Mouse (Mus musculus) brain, adult 10 weeks (tissue): ENCODE results near the gene Zscan21. TPM values are rescaled to one million over a fixed set of nuclear protein-coding genes. Genes with fewer than 3 reads are reported as not detected.

Experiments
- polyA plus RNA-seq: library from polyadenylated mRNA; stranded (reverse); fragments of 350-450 nt; fragmentation: Illumina TruSeq; extraction: RNeasy Lipid Tissue Mini Kit (QIAGEN cat#74804); gene quantifications from one replicate; pipeline ENCODE4 v1.2.3, GENCODE M21; 2015; ENCODE audit warnings: low read depth, low replicate concordance

The Zscan21 gene
- 19.4 TPM for polyA plus RNA-seq

DNA sequence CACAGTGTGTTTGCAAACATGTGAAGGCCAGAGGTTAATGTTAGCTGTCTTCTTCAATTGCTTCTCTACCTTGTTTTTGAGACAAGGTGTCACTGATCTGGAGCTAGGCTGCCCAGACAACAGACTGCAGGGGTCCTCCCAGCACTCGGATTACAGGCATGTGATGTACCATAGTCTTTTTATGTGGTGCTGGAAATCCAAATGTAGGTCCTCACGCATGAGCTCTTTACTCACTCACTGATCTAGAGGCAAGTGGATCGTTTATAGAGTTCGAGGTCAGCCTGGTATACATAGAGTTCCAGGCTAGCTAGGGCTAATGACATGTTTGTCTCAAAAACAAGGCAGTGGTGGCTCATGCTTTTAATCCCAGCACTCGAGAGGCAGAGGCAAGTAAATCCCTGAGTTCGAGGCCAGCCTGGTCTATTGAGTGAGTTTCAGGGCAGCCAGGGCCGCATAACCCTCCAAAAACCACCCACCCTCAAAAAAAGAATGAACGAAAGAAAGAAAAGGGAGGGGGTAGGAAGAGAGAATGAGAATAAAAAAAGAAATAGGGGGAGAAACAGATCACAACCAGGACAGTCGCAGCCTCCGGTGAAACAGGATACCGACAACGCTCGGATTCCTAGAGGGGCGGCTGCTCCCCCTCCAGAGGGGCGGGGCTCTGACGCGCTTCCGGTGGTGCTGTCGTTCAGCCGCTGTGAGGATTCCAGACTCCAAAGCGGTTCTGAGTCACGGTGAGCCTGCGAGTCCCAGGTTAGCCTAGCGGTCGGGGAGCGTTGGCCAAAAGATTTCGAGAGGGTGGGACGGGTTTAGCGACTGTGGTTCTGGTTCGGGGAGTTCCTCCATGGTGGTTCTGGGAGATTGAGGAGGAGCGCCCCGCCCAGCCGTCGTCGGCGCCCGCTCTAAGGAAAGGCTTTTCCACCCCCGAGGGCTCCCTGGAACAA lies at the start of gene Zscan21:
TSS of gene Zscan21 (plus strand) at position 649 of the 944 bp plus-strand sequence.

DNA sequence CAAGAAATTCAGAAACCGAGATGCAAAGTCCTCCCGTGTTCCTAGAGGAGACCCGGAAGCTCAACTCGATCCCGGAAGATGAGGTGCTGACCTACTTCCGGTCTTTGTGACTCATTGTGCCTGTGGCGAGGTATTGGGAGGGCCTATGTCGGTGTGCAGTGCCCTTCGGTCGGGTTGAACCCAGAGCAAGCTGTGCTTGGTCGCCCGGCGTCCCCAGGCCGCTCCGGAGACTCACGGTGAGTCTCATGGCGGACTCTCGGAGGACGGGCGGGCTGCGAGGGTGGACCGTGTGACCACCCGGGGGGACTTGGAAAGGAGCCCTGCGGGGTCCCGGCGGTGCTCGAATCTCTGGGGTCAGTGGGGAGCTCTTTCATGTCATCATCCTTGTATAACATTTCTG lies 31.7 kb upstream of the Zscan21 start, which contains the start of gene Zkscan1:
TSS of gene Zkscan1 (plus strand) at position 89 of the 400 bp plus-strand sequence.

DNA sequence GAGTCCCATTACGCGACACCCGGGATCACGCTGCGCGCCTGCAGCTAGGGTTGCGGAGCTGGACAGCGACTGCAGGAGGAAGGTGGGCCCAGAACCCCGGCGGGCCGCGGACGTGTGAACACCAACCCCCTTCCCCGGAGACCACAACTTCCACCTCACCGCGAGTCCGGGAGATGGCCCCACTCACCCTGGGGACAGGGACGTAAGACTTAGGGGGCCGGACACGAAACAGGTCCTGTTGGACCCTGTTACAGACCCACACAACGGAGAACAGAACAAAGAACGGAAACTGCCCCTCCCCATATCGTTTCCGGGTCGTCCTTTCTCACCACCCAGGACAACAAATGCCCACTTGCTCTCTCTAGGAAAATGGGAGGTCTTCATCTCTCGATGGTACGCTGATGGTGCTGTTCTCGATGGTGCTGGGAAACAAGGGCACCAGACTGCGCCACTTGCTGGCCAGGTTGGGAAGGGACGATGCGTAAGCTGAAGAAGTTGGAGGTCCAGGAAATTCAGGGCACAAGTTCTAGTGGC lies 38.8 kb downstream of the Zscan21 start, which contains the start of gene Zfp113:
TSS of gene Zfp113 (minus strand) at position 302 of the 534 bp plus-strand sequence.

DNA sequence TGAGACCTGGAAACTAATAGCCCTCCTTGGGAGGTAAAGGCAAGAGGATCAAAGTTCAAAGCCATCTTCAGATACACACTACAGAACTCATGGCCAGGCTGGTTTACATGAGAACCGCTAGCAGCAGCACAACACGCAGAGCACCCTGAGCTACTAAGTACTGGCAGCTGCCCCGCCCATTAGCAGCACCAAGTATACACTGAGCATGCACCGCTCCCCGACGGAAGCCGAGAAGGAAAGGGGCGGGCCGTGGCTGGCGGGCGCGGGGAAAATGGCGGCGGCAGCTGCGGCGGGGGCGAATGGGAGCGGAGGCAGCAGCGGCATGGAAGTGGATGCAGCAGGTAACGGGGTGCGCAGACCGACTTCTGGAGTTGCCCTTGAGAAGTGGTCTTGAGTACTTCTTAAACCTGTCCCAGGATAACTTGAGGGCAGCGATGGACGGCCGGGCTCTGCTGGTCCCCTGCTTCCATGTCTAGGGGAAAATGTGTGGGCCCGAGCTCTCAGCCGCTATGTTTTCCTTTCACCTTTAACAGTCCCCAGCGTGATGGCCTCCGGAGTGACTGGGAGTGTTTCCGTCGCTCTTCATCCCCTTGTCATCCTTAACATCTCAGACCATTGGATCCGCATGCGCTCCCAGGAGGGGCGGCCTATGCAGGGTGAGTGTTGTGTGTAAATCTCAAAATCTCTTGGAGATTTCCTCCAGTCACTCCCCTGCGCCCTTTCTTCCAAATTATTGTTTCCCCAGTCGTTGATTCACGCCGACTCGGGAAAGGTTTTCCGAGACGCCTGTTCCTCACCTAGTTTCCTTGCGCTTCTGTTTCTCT lies 44.4 kb downstream of the Zscan21 start, which contains the start of gene Cops6:
TSS of gene Cops6 (plus strand) at position 230 of the 824 bp plus-strand sequence.

DNA sequence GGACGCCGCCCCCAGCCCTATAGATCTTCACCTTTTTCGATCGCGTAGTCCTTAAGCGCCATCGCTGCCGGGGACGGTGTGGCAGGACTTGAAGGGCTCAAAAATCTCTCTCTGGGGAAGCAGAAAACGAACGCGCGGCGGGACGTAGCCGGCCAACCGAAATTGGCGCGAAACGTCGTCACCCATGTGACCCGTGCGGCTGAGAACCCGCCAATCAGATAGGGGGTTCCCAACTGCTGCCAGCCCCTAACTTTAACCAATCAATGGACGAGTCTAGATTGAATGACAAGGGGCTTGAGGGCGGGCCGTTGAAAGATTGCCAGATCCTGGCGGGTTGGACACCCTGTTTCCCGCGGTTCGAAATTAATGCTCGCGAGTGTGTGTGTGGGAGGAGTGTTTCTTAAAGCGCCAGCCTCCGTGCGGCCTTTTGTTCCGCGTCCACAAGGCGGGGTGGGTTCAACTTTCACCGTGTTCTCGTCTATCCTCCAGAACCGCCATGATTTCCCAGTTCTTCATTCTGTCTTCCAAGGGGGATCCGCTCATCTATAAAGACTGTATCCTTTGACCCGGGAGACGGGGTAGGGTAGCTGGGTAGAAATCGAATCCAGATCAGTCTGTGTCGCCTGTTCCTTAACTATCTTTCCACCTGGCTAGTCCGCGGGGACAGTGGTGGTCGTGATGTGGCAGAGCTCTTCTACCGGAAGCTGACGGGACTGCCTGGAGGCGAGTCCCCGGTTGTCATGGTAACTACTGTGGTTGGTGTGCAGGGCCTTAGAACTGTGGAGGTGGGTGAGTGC lies 55.2 kb downstream of the Zscan21 start, which contains the start of the genes Ap4m1 and Mcm7:
TSS of gene Ap4m1 (plus strand) at position 308 of the 797 bp plus-strand sequence.
TSS of gene Mcm7 (minus strand) at position 728 of the 797 bp plus-strand sequence.

Other genes with a start within 250 kb of the Zscan21 start
- not detected for gene Pilrb2, start 245.1 kb upstream of the Zscan21 start, polyA plus RNA-seq
- gene Cyp3a13, start 195.3 kb upstream of the Zscan21 start, polyA plus RNA-seq, result 1.1 TPM
- 48.5 TPM for gene Gjc3, start 153.8 kb upstream of the Zscan21 start, polyA plus RNA-seq
- 0.52 TPM for gene Azgp1, start 135.4 kb upstream of the Zscan21 start, polyA plus RNA-seq
- gene Smok3a, start 95.6 kb upstream of the Zscan21 start, polyA plus RNA-seq, result not detected
- not detected for gene Smok3b, start 95.5 kb upstream of the Zscan21 start, polyA plus RNA-seq
- gene Smok3c, start 63.7 kb upstream of the Zscan21 start, polyA plus RNA-seq, result not detected
- gene Zkscan1, start 31.8 kb upstream of the Zscan21 start, polyA plus RNA-seq, result 15.8 TPM
- gene Zfp113, start 38.8 kb downstream of the Zscan21 start, polyA plus RNA-seq, result 10.5 TPM
- 205 TPM for gene Cops6, start 44.2 kb downstream of the Zscan21 start, polyA plus RNA-seq
- gene Ap4m1, start 55.1 kb downstream of the Zscan21 start, polyA plus RNA-seq, result 18.4 TPM
- 18.1 TPM for gene Mcm7, start 55.5 kb downstream of the Zscan21 start, polyA plus RNA-seq
- 35.8 TPM for gene Taf6, start 70.5 kb downstream of the Zscan21 start, polyA plus RNA-seq
- 13.7 TPM for gene Cnpy4, start 70.6 kb downstream of the Zscan21 start, polyA plus RNA-seq
- 5.7 TPM for gene Mblac1, start 77.4 kb downstream of the Zscan21 start, polyA plus RNA-seq
- not detected for gene Nxpe5, start 109.0 kb downstream of the Zscan21 start, polyA plus RNA-seq
- gene Lamtor4, start 138.6 kb downstream of the Zscan21 start, polyA plus RNA-seq, result 90.5 TPM
- gene BC037034, start 147.1 kb downstream of the Zscan21 start, polyA plus RNA-seq, result 48.4 TPM
- 3.6 TPM for gene Gal3st4, start 155.9 kb downstream of the Zscan21 start, polyA plus RNA-seq
- gene Gm43720, start 163.1 kb downstream of the Zscan21 start, polyA plus RNA-seq, result not detected
- gene Gpc2, start 163.1 kb downstream of the Zscan21 start, polyA plus RNA-seq, result 3.5 TPM
- gene Stag3, start 163.3 kb downstream of the Zscan21 start, polyA plus RNA-seq, result 1.1 TPM
- not detected for gene Pvrig, start 225.1 kb downstream of the Zscan21 start, polyA plus RNA-seq